Mouse (Mus musculus): Measurements from ENCODE around the gene Olfr25.

The Olfr25 gene

DNA sequence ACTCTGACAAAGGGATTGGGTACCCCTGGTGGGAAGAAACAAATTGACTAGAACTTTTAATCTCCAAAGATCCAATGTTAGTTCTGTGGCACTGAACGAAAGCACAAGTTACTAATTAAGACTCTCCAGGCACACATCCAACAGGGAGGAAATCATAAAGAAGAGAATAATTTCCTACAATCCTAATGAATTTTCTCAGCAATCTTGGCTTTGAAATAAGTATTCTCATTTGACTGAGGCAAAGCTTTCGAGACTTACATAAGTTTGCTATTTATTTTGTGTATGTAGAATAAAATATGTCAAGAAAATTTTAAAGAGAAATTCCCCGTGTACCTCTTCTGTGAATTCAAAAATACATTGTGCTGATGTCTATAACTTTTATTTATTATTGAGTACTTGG, at the start of gene Olfr25:
Olfr25 (plus strand) TSS at position 301 of the 400 bp plus-strand sequence.
- DNase-seq: no peak

DNA sequence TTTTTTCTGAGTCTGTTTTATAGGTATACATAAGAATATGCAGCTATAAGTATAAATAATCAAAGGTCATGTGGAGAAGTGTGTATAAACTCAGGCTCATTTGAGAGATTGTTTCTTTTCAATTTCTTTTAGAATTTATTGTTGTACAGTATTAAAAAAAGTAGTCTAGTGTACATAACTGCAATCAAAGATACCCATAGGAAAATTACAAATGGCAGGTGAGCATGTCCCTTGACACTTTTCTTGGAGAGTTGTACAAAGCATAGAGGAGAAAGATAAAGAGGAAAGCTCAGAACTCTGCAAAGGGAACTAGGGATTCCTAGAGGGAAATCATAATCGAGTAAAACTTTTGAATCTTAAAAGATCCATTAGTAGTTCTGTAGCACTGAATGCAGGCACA, 38.1 kb upstream of the Olfr25 start, which contains the start of gene Olfr896-ps1:
Olfr896-ps1 (plus strand) TSS at position 301 of the 400 bp plus-strand sequence.
- no peak for DNase-seq

DNA sequence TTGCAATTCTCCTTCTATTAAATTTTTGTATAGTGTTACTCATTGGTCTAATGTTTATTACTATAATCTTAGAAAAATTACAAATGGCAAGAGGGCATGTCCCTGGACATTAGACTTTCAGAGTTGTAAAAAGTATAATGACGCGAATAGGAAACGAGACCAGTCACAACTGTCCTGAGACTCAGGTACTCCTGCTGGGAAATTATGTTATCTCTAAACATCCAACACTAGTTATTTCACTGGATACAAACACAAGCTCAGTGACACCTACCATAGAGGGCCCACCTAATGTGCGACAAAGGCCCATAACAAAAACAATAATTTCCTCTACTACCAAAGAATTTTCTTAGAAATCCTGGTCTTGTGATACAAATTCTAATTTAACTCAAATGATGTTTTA, 19.3 kb downstream of the Olfr25 start, which contains the start of gene Olfr898:
Olfr898 (plus strand) TSS at position 301 of the 400 bp plus-strand sequence.
- DNase-seq: no peak

DNA sequence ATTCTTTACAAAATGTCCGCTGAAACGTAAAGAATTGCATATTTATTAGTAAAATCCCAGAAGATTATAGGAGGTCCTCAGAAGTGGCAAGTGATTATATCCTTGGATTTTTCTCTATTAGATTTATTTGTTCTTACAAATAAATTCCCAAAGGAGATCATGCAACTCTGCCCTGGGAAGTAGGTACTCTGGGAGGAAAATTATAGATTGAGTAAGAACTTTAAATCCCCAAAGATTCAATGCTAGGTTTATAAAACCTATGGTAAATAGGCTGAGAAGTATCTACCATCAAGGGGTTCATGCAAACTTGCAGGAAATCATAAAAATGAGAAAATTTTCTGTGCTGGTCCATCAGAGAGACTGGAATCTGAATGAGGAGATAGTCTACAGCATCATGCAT, 37.7 kb downstream of the Olfr25 start, which contains the start of gene Olfr250:
Olfr250 (plus strand) TSS at position 301 of the 400 bp plus-strand sequence.
- DNase-seq: no peak

DNA sequence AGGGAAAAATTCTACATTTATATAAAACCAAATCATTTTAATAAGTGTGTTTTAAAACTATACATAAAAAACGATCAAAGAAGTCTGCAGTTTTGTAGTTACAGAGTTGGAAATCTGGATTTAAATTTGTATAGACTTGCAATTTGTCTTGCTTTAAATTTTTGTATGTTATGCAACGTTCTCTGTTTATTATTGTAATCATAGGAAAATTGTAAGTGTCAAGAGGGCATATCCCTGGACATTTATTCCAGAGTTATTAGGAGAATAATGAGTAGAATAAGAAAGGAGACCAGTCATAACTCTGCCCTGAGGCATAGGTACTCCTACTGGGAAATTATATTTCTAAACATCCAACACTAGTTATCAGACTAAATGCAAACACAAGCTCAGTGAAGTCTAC, 47.9 kb downstream of the Olfr25 start, which contains the start of gene Olfr251:
Olfr251 (plus strand) TSS at position 301 of the 400 bp plus-strand sequence.
- no peak for DNase-seq
